Mouse (Mus musculus) layer of hippocampus, postnatal 10 days (tissue): ENCODE results near the gene Cfap54. TPM values are rescaled to one million over a fixed set of nuclear protein-coding genes. Genes with fewer than 3 reads are reported as not detected.

Experiments
- DNase-seq, 2 experiments: peaks; one replicate each; pipeline ENCODE4 v3.0.0; 2021; ENCODE audit warnings: low spot score in 2 of 2
- total RNA-seq, 2 experiments: library from RNA; stranded (reverse); gene quantifications; 2 replicates each; pipeline ENCODE4 v1.2.3; 2021

Cfap54 gene
- total RNA-seq, 2 experiments from 2014 or later = 11.0 to 14.2 TPM

GRCm38 (mm10) chr10:92790247-92790646 is 291.2 kb downstream of the Cfap54 start:
- DNase-seq = no peak

GRCm38 (mm10) chr10:92788410-92789096 is 292.9 kb downstream of the Cfap54 start:
- DNase-seq = no peak

- no peak for DNase-seq
Measured at GRCm38 (mm10) chr10:92782691-92783090, 298.7 kb downstream of the Cfap54 start.

GRCm38 (mm10) chr10:92754359-92754758 is 327.1 kb downstream of the Cfap54 start:
- DNase-seq = no peak

GRCm38 (mm10) chr10:92730339-92730738 is 351.1 kb downstream of the Cfap54 start:
- DNase-seq = no peak

GRCm38 (mm10) chr10:92728723-92729122 is 352.7 kb downstream of the Cfap54 start:
- no peak for DNase-seq

Other genes starting within 250 kb of the Cfap54 start
- 100 to 1,000 TPM; 116 to 120 TPM for gene Cdk17, start 79.3 kb upstream of the Cfap54 start, total RNA-seq
- gene Elk3, start 229.5 kb upstream of the Cfap54 start, total RNA-seq = 10 to 100 TPM; 12.3 to 12.8 TPM